Mouse (Mus musculus) heart, postnatal 4 days (tissue): ENCODE results near the gene Zfp658. TPM values are rescaled to one million over a fixed set of nuclear protein-coding genes. Genes with fewer than 3 reads are reported as not detected.

Experiments
- DNase-seq: peaks from one replicate; pipeline ENCODE4 v3.0.0; 2021
- total RNA-seq, 2 experiments: library from RNA; stranded (reverse); gene quantifications; 2 replicates each; pipeline ENCODE4 v1.2.3; 2021

Zfp658 gene
- total RNA-seq = 1 to 10 TPM; 1.0 to 1.1 TPM

DNA sequence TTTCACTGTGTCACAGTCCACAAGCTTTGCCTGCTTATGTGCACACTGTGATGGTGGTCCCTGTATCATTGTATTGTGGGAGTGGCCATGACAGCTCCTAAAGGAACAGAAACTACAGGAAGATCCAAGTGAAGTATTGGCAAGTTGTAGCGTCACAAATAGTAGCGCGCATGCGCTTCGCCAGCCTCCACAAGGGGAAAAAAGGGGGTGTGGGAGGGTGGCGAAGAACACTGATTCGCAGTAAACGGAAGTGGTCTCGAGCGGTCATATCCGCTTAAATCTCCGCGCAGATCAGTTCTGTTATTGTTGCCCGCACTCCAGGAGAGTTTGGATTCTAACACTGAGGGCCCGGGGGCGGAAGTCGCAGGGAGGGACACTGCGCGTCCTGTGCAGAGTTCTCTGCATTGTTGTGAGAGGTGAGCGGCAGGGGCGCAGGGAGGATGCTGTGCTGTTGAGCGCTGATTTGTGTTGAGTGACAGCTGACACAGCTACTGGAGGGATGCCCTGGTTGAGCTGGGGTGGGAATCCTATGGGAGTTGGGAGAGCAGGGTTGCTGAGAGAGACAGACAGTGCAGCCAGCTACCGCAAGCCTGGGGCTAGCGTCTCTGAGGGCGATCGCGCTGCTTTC is at the start of gene Zfp658:
Gene Zfp658, plus strand, starts transcription at position 251 of the 628 bp plus-strand sequence.
- DNase-seq = peak; percentile 87

DNA sequence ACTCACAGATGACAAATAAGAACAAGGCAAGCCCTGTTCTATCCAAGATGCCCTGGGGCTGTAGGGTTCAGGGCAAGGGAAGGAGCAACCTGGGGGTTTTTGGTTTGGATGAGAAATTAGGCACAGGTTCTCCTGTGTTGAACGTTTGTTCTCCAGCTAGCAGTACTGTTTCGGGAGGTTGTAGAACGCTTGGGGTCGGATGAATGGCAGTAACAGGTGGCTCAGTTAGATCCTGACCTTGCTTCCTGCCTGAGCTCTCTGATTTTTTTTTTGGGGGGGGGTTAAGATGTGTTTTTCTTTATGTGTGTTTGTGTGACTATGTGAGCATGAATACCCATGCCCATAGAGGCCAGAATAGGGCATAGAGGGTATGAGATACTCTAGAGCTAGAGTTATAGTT is 49.5 kb upstream of the Zfp658 start:
- DNase-seq = no peak

DNA sequence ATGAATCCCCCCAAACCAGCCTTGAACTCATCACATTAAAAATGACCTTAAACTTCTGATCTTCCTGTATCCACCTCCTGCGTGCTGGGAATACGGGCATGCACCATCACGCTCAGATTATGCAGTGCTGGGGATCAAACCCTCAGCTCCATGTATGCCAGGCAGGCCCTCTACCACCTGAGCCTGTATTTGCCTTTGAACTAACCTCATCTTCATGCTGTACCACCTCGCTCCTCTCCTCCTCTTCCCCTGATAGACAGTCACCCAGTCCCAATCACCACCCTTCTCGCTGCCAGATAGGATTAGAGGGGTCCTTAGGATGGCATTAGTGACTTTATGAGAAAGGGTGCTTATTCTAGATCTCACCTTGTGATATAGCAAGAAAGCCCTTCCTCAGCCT is 47.0 kb upstream of the Zfp658 start:
- DNase-seq = no peak

DNA sequence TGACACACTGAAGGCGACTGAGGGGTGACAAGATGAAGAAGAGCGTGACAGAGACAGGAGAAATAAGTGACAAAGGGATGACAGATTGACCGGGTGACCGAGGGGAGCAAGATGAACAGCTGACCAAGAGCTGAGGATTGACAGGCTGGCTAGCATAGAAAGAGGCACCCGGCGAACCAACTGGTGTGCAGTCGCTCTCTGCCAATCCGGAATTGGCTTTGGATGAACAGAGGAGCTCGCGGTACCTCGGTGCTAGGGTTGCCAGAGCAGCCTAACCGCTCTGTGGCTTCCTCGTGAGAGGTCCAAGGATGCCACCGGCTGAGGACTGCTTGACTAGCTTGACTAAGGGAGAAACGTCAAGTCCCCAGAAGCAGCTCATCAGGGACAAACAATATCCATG is 43.7 kb upstream of the Zfp658 start:
- DNase-seq = no peak

DNA sequence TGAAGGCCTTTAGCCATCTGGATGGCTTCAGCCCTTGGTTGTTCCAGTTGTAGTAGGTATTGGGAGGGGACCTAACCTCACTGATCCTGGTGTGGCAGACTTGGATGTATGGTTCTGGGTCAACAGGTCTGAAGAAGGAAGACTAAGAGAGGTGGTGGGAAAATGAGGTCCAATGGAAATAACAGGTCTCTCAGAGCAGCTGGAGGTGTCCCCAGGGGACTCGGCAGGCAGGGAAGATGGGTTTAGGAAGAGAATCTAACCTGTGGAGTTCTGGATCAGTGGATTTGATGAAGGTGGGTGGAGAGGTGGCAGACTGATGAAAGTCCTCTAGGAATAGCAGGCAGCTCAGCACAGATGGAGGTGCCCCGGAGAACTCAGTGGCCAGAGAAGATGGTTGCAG is 39.3 kb upstream of the Zfp658 start:
- DNase-seq = no peak

DNA sequence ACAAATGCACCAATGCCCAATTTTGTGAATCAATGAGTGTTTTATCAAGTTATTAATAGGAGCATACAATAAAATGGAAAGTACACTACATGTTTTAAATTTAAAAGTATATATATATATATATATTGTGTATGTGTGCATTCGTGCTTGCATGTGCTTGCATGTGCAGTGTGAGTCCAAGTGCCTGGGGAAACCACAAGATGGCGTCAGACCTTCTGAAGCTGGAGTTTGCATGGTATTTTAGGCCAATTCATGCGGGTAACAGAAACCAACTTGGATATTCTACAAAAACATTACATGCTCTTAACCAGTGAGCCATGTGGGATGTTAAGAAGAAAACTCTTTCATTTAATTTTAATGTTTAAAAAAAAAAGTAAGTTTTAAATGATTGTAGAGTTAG is 36.7 kb upstream of the Zfp658 start:
- DNase-seq = no peak

DNA sequence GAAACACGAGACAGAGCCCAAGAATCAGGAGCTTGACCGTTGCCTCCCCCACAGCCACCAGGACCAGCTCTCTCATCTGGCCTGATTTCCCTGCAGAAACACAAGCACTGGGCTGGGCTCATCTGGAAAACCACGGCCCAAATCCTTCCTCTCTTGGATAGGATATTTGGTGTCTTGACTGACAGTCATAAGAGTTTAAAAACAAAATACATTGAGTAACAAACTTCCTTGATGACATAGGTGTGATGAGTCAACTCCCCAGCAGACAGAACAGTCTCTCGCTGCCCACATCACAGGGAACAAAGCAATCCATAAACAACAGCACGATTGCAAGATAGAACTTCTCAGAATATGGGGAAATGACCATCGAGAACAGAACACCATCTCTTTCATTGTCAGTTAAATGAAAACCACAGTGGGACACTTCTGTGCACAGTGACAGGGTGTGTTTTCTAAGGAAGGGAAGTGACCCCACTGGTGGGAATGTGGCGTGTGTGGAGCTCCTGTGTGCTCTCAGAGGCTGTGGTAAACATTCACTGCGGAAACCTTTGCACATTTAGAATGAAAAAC is 31.8 kb upstream of the Zfp658 start:
- DNase-seq = no peak

DNA sequence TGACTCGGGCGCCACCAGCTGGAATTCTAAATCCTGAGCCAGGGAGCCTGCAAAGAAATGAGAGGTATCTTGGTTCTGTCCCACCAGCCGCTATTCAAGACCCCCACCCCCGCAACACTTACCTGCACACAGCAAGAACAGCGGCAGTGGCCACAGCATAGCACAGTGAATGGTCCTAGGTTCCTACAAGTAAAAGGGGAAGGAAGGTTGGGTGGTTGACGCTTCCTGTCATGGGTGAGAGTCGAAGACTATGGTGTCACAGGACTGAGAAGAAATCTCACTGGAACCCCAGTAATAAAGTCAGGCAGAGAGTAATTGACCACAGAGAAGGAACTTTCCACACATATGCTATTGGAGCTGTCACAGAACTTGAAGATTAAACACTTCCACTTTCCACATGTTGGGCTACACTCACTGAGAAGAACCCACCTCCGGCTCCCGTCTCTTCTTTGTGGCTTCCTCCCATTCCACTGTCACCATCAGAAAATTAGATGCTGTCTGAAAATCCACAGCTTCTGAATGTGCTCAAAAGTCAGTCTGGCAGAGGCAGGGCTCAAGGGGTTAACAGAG is 29.0 kb upstream of the Zfp658 start:
- no peak for DNase-seq

DNA sequence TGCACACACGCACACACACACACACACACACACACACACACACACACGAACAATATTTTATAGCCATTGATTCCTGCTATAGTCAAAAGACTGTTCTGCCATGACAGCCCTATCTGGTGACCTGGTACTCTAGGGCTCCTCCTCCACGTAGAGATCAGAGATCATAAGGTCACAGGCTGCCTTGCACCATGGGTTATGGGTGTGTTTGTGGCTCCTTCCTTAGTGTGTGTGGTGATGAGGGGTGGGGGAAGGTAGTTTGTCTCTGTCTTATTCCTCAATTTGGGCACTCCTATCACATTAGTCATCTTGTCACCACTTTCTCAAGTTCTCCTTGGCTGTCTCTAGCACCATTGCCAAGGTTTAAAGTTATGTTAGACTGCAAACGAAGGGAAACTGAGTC is 23.5 kb upstream of the Zfp658 start:
- no peak for DNase-seq

DNA sequence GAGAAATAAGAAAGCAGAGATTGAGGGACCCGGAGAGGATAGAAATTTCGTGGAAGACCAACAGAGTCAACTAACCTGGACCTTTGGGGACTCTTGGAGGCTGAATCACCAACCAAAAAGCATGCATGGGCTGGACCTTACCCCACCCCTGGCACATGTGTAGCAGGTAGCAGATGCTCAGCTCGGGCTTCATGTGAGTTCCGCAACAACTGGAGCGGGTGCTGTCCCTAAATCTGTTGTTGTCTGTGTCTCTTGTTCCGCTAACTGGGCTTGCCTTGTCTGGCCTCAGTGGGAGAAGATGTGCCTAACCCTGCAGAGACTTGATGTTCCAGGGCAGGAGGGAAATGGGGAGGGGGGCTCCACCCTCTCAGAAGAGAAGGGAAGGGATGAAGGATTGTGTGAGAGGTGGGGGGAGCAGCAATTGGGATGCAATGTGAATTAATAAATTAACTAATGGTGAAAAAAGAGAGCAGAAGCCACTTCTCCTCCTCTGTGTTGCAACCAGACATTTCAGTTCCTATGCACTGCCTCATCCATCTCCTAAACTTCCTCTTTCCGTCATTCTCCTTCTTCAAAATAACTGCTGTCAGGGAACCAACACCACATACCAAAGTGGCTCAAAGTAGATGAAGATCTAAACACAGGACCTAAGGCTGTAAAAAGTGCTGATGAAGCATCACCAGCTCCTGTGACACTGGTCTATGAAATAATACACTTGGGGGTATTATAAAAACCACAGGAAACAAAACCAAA is 17.7 kb upstream of the Zfp658 start, which contains the start of gene Cd33:
Gene Cd33, minus strand, starts transcription at position 204 of the 753 bp plus-strand sequence.
- no peak for DNase-seq

DNA sequence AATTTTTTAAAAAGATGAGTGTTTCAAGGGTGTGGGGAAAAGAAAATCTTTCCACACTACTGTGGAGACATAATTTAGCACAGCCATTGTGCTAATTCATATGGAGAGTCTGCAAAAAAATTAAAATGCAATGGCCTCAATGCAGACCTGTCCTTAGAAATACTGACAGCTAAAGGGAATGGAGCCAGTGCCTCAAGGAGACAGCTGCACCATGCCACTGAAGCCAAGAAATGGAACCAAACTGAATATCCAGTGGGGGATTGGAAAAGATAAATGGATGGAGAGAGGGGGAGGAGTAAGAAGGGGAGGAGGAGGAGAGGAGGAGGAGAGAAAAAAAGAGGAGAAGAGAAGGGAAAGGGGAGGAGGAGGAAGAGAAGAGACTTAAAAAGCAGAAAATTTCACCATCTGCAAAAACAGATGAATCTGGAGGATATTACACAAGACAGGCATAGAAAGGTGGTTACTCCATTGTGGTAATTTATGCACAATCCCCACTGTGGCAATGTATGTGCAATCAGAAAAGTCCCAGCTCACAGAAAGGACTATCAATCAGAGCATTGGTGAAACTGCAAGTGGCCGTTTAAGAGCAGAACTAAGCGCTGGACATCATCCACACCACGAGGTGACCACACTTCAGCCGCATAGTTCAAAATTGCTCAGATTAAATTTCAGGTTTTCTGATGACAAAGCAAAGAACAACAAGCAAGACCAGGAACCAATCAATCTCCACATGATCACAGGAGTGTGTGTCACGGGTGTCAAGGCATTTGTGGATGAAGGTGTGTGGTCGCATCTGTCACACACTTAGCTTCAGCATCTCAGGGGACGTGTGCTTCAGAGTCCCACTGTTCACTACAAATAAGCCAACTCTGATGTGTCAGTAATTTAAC is 16.2 kb upstream of the Zfp658 start:
- DNase-seq = no peak

DNA sequence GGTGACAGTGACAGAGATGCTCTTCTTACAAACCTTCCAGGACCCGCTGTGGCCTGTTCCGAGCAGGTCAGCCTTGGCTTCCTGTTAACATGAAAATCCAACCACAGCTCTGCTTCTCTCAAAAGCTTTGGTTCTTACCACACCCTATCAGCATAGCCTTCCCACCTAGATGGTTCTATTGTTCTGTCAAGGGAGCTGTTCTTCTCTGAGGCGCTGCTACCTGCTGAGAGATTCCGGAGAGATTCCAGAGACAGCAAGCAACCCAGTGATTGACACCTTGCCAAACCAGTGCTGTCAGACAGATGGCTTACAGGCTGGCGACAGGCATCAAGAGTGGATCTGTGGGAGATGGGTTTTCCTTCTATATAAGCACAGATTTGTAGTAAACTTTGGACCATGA is 14.4 kb upstream of the Zfp658 start:
- DNase-seq = no peak

DNA sequence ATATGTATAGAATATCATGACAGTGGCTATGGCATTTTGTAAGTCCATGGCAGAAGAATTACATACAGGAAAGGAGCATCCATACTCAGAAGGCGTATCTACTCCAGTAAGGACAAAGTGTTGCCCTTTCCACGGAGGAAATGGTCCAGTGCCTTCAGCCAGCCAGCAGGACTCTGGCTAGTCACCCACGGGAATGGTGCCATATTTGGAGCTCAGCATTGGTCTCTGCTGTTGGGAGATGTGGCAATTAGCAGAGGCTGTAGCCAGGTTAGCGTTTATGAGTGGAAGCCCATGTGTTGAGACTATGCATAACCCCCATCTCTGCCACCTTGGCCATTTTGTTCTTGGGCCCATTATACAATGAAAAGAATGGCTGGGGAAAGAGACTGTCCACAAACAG is 13.8 kb upstream of the Zfp658 start:
- DNase-seq = no peak

DNA sequence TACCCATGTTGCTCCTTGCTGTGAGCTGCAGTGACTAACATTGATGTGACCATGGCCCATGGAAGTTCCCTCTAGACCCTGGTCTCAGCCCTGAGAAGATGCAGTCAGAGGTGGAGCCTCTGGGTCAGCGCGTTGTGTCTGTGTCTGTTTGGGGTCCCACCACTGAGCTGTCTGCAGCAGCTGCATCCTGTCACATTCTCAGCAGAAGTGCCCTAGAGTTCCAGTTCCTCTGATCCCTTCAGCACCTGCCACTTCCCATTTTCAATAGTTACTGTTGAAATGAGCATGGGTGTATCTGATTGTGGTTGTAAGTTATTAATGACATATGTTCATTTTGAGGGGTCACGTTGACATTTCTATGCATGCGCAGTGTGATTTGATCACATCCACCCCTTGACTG is 8.9 kb upstream of the Zfp658 start:
- peak; percentile 16 for DNase-seq

DNA sequence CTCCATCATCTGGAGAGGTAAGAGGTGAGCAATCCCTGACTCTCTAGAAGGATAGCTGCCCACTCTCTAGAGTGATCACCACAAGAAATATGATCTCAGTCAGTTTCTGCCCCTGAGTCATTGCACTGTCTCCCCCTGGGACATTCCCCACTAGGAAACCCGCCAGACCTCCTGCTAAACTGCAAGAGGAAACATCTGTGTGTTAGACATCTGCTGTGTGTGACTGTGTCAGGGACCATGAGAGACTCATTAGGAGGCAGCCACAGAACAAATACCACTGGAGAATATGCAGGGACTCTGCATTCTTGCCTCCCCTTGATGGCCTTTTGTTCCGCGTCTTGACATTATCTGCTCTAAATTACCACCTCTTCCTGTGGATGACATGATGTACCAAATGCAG is 7.5 kb upstream of the Zfp658 start:
- DNase-seq = peak; percentile 81

DNA sequence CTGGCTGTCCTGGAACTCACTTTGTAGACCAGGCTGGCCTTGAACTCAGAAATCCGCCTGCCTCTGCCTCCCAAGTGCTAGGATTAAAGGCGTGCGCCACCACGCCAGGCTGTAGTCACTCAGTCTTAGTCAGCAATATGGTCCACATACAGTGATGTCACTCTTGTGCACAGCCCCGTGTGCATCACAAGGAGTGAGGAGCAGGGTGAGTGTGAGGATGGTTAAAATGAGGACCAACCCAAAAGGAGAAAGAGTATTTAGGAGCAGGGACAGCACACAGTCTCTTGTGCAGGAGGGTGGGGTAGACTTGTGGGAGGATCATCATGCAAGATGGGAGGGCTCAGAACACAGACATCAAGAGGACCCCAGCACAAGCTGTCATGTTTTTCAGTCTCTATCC is 6.7 kb upstream of the Zfp658 start:
- no peak for DNase-seq

DNA sequence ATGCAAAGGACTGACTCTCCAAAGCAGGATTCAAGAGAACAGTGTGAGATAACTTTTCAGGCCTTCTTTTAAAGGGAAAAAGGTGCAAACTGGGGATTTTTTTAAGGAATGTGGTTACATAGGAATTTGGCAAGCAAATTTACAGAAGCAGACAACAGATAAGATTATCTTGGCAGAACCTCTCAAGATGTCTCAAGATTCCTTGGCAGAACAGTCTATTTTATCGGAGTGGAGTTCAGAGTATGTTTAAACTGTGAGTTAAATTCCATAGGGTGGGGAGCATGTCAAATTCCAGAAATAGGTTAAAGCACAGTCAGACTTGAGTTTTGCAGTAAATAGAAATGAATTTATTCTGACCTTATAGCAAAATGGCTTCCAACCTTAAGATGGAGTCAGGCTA is 5.2 kb upstream of the Zfp658 start:
- DNase-seq = no peak

DNA sequence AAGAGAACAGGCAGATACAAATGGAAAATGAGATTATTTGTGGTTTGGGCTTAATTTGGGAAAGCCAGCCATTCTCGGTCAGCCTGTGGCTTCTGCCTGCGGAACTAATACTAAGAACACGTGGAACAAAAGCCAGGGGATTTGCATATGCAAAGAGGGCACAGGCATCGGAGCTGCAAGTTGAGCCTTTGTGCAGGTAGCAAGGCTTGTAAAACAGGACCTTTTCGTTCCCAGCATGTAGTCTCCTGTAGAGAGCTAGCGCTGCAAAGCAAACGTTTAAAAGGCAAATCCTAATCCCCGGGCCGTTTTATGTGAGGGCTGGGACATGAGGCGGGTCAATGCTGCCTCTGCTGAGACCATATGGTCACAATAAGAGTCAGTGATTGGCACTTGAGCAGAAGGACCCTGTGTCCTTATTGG is 605 bp downstream of the Zfp658 start:
- DNase-seq = peak; percentile 12

DNA sequence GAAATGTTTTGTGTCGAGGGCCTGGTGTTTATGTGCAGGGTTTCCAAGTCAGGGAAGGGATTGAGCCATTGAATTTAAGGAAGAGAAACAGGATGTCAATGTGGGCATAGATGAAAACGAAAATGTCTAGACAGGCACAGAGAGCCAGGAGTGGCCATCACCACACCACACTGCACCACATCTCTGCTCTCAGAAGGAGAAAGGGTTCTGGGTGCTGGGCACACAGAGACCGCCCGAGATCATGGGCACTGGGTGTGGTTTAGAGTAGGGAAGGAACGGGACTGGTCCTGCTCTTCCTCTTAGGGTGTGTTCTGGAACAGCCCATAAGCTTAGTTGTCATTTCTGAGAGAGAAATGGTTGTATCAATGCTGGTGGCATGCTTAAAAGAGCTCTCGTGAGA is 1.2 kb downstream of the Zfp658 start:
- DNase-seq = no peak

DNA sequence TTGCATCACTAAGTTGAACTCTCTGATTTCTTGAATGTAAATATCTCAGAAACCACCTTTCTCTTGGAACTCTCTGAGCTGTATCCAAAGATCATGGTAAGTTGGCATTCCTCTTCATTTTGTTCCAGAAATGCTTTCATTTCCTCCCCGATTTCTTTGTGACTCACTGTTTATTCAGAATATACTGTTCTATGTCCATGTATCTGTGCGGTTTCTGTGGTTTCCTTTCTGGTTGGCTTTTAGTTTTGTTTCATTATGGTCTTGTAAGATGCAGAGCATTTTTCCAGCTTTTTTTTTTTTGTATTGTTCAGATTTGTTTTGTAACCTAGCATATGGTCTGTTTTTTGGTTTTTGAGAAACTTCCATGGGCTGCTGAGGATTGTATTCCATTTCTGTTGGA is 9.2 kb downstream of the Zfp658 start:
- DNase-seq = no peak

DNA sequence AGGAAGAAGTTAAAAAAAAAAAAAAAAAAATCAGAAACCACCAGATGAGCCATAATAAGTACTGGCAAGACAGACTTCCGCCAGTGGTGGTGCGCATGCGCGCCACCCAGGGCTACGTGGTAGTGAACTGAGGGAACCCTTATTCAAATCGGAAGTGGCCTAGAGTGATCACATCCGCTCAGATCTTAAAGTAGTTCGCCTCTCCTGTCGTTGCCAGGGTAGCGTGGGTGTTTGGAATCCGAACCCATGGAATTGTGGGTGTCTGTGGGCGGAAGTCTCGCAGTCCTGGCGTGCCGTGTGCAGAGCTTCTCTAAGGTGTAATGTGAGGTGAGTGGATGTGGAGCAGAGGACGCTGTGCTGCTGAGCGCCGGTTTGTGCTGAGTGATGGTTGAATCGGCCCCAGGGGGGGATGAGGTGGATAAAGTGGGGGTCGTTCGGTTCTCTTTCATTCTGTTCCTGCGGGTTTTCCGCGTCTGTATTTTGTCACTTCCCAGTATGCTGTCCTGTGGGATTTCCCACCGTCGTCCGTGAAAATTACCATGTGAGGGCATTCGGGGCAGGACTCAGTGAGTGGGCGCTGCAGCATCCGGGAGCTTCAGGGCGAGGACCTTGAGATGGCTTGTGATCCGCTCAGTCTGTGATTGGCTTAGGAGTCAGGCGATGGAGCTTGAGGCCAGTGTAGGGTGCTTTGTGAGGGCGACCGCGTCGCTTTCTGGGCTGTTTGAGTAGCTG is 17.6 kb downstream of the Zfp658 start, which contains the start of gene Zfp719:
Gene Zfp719, plus strand, starts transcription at position 171 of the 732 bp plus-strand sequence.
- peak; percentile 91 for DNase-seq

DNA sequence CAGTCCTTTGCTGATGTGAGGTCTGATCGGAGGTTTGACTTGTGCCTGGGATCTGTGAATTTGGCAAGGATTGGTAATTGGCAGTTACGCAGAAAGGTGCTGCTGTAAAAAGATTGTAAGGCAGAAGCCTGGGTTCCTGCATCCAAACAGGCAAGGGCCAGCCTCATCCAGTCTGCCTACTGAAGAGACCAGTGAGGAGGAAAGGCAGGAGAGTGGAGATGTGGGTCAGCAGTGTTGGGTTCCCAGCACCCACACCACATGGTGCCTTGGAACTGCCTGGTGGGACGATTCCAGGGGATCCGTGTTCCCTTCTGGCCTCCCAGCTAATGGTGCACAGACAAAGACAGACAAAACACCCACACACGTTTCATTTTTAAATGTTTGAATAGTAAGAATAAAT is 18.5 kb downstream of the Zfp658 start:
- DNase-seq = no peak
